Mouse (Mus musculus): Measurements from ENCODE around the gene Plcd1. TPM values are rescaled to one million over a fixed set of nuclear protein-coding genes. Genes with fewer than 3 reads are reported as not detected.

Plcd1 gene
- polyA plus RNA-seq, 1 experiment from 2014 or later, result 2.8 TPM

- H3K27me3 ChIP-seq (replicated peaks), result no peaks in the 10 kb centered on the region
- H3K4me2 ChIP-seq, result no peak overlapping the region
- H3K36me3 ChIP-seq, result peaks cover 19% of the 10 kb centered on the region
- WGBS (ENCODE audit: insufficient replicate concordance), result 83% methylated on average over 27 of the region's 27 CpGs
- no peak overlapping the region for H3K27ac ChIP-seq
- no peak for ATAC-seq
- H3K9me3 ChIP-seq (replicated peaks), result no peaks in the 10 kb centered on the region
- H3K4me3 ChIP-seq, result no peak overlapping the region
- H3K4me1 ChIP-seq, result 0 out of 2 replicates have a peak, but pooled peaks cover 6% of the 10 kb centered on the region
- H3K9ac ChIP-seq, result no peak overlapping the region
These were observed 64.8 kb downstream of the Plcd1 start for GRCm38 (mm10) chr9:119028226-119029195.

- Histone ChIP-seq H3K9ac (no peak overlapping the region), H3K9me3 (replicated peaks) (no peaks in the 10 kb centered on the region), H3K27ac (no peak overlapping the region), H3K4me2 (no peak overlapping the region), H3K36me3 (peaks cover 14% of the 10 kb centered on the region), H3K4me3 (no peak overlapping the region), H3K27me3 (replicated peaks) (no peaks in the 10 kb centered on the region), H3K4me1 (0 out of 2 replicates have a peak, but pooled peaks cover 6% of the 10 kb centered on the region)
- ATAC-seq, result no peak
- 73% methylated on average over 7 of the region's 7 CpGs for WGBS (ENCODE audit: insufficient replicate concordance)
These were observed 66.0 kb downstream of the Plcd1 start for GRCm38 (mm10) chr9:119027337-119027736.

GRCm38 (mm10) chr9:119025832-119026331 is 67.4 kb downstream of the Plcd1 start:
- no peaks in the 10 kb centered on the region for H3K27me3 ChIP-seq (replicated peaks)
- H3K4me2 ChIP-seq, result no peak overlapping the region
- no peaks in the 10 kb centered on the region for H3K9me3 ChIP-seq (replicated peaks)
- no peak overlapping the region for H3K4me3 ChIP-seq
- no peak overlapping the region for H3K27ac ChIP-seq
- 78% methylated on average over 7 of the region's 7 CpGs for WGBS (ENCODE audit: insufficient replicate concordance)
- no peak for ATAC-seq
- H3K9ac ChIP-seq, result no peak overlapping the region
- H3K4me1 ChIP-seq, result 0 out of 2 replicates have a peak, but pooled peaks cover 6% of the 10 kb centered on the region
- H3K36me3 ChIP-seq, result 0 out of 2 replicates have a peak, but pooled peaks cover 3% of the 10 kb centered on the region

GRCm38 (mm10) chr9:119025263-119025662 is 68.0 kb downstream of the Plcd1 start:
- WGBS (ENCODE audit: insufficient replicate concordance), result 68% methylated on average over 6 of the region's 6 CpGs
- H3K27ac ChIP-seq, result no peak overlapping the region
- H3K27me3 ChIP-seq (replicated peaks), result no peaks in the 10 kb centered on the region
- 0 out of 2 replicates have a peak, but pooled peaks cover 6% of the 10 kb centered on the region for H3K4me1 ChIP-seq
- peaks cover 3% of the 10 kb centered on the region; the same call in 1 of the 2 replicates for H3K36me3 ChIP-seq
- H3K4me3 ChIP-seq, result no peak overlapping the region
- no peaks in the 10 kb centered on the region for H3K9me3 ChIP-seq (replicated peaks)
- no peak overlapping the region for H3K9ac ChIP-seq
- ATAC-seq, result no peak
- no peak overlapping the region for H3K4me2 ChIP-seq

GRCm38 (mm10) chr9:119021731-119022130 is 71.6 kb downstream of the Plcd1 start:
- ATAC-seq, result no peak
- Histone ChIP-seq H3K27ac (no peak overlapping the region), H3K9ac (no peak overlapping the region), H3K4me2 (no peak overlapping the region), H3K27me3 (replicated peaks) (no peaks in the 10 kb centered on the region), H3K4me3 (no peak overlapping the region), H3K4me1 (0 out of 2 replicates have a peak, but pooled peaks cover 6% of the 10 kb centered on the region), H3K36me3 (peaks cover 14% of the 10 kb centered on the region; the same call in 1 of the 2 replicates), H3K9me3 (replicated peaks) (no peaks in the 10 kb centered on the region)
- WGBS (ENCODE audit: insufficient replicate concordance), result 66% methylated on average over 7 of the region's 7 CpGs

Small RNAs within 50 kb of the gene (microRNA-seq; reads per million reads assigned to microRNA genes)
- 11.6 reads per million, percentile 24 among the genes with 10 or more reads in this experiment for gene Mir26a-1

Other genes with a start within 250 kb of the Plcd1 start
- gene Ctdspl, start 167.0 kb downstream of the Plcd1 start, polyA plus RNA-seq (2016; fragmentation: Nextera tagmentation; extraction: Ambion mirVana), result 3.9 and 4.4 TPM in 2 replicates
- gene Vill, start 40.7 kb downstream of the Plcd1 start, polyA plus RNA-seq (2016; fragmentation: Nextera tagmentation; extraction: Ambion mirVana), result 12.1 and 12.7 TPM in 2 replicates
- 0.12 TPM in 2 replicates for gene Dlec1, start 9.0 kb upstream of the Plcd1 start, polyA plus RNA-seq (2016; fragmentation: Nextera tagmentation; extraction: Ambion mirVana)
- 0.55 and 0.85 TPM in 2 replicates for gene Acaa1b, start 63.6 kb upstream of the Plcd1 start, polyA plus RNA-seq (2016; fragmentation: Nextera tagmentation; extraction: Ambion mirVana)
- not detected in 2 replicates for gene Gm47289, start 65.7 kb upstream of the Plcd1 start, polyA plus RNA-seq (2016; fragmentation: Nextera tagmentation; extraction: Ambion mirVana)
- gene Slc22a13, start 115.6 kb upstream of the Plcd1 start, polyA plus RNA-seq (2016; fragmentation: Nextera tagmentation; extraction: Ambion mirVana), result not detected in 2 replicates
- 11.1 and 12.2 TPM in 2 replicates for gene Oxsr1, start 228.9 kb upstream of the Plcd1 start, polyA plus RNA-seq (2016; fragmentation: Nextera tagmentation; extraction: Ambion mirVana)
- gene Acaa1a, start 246.2 kb upstream of the Plcd1 start, polyA plus RNA-seq (2016; fragmentation: Nextera tagmentation; extraction: Ambion mirVana), result 38.0 and 43.1 TPM in 2 replicates
- 21.3 and 22.2 TPM in 2 replicates for gene Myd88, start 247.9 kb upstream of the Plcd1 start, polyA plus RNA-seq (2016; fragmentation: Nextera tagmentation; extraction: Ambion mirVana)